Mouse (Mus musculus): ENCODE measurements around the gene Sv2a.

- TF ChIP-seq CTCF (IDR thresholded peaks at IDR 0.05; ENCODE audit: borderline replicate concordance, insufficient read depth, low read length) (no peak), POLR2A (IDR thresholded peaks at IDR 0.05; ENCODE audit: low read depth, low read length) (no peak)
Observed at GRCm38 (mm10) chr3:96240799-96241197, 59.8 kb downstream of the Sv2a start.
